Mouse (Mus musculus): Measurements from ENCODE around the gene Gkap1.

Gene Gkap1

DNA sequence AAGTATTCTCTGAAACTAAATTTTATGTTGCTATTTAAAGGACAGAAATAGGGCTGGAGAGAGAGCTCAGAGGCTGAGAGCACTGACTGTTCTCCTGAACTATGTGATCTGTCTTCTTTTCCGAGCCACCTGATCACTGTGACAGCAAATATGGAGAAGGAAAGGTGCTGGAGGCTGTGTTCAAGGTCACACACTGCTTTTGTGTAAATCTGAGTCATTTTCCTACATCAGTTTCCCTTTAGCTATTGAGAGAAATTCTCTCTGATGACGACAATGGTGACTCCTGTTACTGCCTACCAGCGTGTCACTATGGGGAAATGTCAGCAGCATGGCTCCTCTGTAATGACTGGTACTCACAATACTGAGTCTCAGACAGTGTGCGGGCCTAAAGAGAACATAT lies 13.8 kb downstream of the Gkap1 start:
- no peak for DNase-seq

DNA sequence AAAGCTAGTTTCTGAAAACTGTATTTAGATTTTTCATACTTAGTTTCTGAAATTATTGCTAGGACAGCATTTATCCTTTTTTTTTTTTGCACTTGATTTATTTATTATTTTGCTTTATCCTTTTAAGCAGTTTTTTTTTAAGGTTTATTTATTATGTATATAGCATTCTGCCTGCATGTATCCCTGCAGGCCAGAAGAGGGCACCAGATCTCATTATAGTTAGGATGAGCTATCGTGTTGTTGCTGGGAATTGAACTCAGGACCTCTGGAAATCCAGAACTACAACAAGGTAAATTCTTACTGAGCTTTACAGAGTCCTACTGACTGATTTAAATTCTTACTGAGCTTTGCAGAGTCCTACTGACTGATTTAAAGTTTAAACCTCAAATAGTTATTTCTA lies 22.2 kb downstream of the Gkap1 start:
- DNase-seq = no peak

DNA sequence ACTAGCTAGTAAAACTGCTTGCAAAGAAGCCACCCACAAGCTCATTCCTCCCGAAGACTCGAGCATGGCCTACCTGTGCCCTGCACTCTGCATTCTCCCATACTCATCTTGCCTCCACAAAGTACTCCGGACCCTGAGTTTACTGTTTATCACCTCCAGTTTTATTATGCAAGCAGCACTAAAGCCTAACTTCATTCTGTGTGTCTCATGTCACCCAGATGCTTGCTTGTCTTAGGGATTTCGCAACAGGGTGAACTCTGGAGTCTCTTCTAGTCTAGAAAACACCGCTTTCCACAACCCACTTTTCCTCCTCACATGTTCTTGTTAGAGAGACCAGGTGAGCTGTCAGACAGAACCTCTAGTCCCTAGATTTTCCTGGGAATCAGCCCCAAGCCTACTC lies 26.5 kb downstream of the Gkap1 start:
- DNase-seq = no peak

DNA sequence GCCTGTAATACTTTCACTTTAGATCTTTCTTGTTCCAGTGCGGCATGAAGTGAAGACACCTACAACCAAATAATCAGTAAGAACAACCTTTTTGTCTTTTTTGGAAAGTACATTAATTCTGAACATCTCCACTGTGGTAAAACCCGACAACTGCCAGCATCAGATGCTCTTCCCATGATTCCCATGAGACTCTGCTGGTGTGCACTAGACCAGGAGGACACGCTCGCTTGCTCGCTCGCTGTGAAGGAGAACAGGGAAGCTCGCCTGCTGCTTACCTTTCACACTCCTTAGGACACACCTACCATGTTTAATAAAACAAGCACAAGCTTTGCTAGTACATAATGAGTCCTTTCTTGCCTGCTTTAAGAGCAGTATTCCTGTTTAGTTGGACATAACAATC lies 39.0 kb downstream of the Gkap1 start:
- DNase-seq = no peak

DNA sequence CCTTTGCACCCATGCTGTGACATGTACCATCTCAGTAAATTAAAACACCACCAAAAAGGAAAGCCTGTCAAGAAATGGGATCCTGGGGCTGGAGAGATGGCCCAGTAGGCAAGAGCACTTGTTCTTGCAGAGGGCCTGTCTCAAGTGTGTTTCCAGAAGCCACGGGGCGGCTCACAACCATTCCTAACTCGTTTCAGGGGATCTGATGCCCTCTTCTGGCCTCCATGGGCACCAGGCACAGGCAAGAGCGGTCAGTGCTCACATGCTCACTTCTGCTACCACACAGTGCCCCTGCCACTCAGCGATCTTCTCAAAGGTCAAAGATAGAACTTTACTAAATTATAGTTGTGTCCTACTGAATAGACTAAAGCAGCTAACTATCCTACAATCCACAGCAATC lies 42.9 kb downstream of the Gkap1 start:
- peak; percentile 20 for DNase-seq

DNA sequence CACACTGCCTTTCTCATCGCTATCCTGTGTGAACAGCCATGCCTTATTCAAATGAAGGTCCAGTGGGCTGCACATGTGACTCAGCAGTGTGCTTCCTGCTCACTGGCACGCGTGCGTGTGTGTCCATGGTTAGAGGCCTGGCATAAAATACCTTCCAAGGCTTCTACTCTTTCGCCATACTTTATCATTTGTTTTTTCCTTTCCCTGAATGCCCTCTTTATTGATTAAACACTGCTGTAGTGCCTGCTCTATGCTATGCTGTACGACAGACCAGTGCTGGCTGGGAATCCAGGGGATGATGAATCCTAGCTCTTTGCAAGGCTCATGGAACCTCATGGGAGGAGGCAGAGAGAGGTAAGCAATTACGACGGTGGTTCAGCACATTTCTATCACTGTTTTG lies 43.4 kb downstream of the Gkap1 start:
- DNase-seq = no peak

DNA sequence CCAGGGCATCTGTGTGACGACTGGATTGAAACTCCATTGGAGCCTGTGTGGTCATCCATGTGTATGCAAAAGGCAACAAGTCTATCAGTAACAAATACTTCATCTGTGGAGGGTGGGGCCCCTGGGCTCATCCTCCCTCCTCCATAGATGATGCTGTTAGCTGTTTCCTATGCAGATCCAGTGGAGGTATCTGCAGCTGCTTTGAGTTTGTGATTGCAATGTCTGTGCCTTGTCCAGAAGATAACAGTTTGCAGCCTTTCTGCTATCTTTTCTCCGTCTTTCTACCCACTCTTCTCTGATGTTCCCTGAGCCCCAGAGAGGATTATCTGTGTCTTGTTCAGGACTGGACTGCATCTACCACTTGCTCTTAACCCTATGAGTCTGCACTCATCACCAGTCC lies 46.9 kb downstream of the Gkap1 start:
- DNase-seq = no peak

DNA sequence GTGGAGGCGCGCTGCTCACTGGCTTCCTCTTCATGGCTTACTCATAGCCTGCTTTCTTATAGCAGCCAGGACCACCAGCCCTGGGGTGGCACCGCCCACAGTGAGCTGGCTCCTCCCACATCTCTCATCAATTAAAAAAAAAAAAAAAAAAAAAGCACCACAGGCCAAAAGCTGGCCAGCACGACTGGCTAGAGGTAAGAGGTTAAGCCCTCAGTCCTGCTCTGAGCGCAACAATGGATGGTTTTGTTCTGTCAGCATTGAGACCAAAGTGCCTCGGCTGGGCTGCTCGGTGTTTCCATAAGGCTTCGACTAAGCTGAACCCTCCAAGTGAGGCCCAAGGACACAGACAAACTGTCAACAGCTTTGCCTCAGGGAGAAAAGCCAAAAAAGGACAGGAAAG lies 49.8 kb downstream of the Gkap1 start:
- no peak for DNase-seq

DNA sequence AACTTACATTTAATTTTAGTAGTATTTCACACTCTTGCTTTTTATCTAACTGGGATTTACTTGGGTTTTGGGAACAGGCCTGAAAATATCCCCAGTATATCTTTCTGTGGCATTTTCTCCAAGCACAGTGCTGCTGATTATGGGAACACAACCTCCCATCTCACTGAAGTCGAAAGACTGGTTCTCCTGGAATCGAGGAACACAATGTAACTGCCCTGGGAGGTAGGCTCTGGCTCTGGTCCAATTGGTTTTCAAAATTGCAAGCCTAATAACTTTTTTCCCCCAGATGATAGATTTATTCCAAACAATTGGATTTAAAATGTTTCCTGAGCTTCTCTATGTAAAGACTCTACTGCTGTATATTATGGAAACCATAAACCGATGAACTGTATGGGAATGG lies 55.3 kb downstream of the Gkap1 start:
- DNase-seq = no peak

DNA sequence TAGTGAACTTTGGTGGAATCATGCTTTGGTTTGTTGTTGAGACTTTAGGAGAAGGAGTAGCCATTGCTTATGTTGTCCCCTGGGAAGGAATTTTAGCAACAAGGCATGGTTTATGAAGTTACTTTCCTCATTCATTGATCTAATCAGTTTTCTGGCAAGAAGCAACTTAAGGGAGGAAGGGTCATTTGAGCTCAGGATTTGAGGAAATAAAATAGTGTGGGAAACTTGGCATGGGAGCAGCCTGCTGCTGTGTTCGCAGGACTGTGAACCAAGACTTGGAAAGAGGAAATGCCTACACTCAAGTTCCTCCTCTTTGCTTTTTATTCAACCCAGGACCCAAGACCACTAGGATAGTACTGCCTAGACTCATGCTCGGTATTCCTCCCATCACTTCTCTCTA lies 58.0 kb downstream of the Gkap1 start:
- no peak for DNase-seq

DNA sequence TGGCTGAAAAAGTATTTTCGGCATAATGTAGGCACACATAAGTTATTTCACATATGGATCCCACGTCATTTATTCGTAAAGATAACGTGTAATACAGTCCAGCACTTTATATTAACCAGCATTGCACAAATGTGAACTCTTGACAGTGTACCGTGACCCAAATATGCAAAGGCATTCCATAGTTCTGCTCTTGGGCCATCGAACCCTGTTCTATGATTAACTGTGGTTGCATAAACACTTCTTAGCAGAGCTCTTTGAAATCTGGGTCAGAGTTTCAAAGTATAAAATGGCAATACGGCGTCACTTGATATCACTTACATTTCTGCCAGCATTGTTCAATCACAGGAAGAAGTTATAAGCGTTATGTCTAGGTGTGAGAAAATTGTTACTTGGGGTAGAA lies 59.1 kb downstream of the Gkap1 start:
- no peak for DNase-seq

DNA sequence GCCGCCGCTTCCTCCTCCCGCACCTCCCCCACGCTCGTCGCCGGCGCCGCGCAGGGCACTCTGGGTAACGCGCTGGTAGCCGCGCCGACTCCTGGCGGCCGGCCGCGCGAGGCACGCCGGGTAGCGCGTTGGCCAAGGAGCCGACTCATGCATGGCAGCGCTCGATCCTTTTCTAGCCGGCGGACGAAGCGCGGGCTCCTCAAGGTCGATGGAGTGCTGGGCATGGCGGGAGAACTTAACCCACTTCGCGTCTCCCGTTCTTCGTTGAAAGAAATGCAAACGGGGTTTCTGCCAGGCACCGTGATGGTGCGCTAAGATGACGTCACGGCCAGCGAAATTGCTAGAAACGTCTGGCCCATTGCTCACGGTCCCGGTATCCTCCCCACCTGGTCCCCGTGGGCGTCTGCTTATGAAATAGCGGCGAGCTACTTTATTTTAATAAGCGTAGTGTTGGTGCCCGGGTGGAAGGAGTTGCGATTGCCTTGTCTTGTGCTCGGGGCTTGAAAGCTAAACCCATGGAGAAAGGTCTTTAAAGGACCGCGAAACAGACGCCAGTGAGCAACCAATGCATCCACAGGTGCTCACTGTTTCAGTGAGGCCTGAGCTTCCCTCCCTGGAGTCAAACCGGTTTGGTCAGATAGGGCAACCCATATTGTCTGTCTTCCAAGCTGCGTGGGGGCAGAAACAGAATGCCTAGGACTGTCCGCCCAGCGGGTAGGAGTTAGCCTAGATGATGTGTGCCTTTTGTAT lies 59.7 kb downstream of the Gkap1 start, which contains the start of gene Ubqln1:
TSS of gene Ubqln1 (minus strand) at position 62 of the 750 bp plus-strand sequence.
- DNase-seq = peak; percentile 87

DNA sequence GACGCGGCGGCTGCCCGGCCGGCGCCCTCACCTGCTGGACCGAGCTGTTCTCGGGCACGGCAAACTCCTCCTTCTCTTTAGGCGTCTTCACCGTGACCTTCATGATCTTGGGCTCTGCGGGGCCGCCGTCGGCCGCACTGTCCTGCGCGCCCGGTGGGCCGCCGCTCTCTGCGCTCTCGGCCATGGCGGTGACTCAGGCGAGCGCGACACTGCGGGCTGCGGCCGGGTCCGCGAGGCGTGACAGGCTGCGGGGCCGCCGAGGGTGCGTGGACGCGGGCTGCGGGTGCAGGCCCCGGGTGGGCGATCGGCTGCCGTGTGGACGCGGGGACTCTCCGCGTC lies 60.3 kb downstream of the Gkap1 start:
- no peak for DNase-seq

DNA sequence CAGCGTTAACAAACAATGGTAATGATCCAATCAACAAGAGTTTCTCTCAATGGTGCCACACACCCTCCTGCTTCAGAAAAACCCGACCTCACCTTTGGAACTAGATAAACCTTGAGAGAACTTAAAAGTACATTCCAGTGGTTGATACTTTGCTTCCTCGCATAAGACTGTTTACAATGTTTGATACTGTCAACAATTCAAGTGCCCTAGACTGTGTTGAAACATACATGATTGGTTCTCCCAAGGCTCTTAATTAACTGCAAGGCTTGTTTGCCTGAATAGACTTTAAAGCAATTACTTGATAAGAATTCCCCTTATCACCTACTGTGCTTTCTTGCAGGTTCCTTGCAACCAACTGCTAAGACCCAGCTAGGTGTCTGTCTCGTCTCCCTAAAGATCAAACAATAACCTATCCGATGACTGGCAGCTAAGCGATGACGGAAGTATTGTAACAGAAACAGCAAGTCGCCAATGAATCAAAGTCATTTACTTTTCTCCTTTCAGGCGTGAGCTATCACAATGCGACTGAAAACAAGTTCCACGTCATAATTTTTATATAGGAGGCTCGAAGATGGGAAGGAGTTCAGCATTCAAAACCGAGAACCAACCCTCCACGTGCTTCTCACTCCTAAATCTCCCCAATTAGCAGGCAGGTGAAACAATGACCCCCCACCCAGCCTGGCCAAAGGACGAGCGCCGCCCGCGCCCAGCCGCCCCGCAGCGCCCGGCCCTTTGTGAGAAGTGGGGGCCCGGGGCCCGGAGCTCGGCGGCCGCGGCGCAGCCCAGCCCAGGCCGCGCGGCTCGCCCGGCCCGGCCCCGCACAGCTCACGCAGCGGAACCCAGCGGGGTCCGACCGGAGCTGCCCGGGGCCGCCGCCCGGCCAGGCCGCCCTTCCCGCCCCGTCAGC lies 60.9 kb downstream of the Gkap1 start:
- peak; percentile 2 for DNase-seq

DNA sequence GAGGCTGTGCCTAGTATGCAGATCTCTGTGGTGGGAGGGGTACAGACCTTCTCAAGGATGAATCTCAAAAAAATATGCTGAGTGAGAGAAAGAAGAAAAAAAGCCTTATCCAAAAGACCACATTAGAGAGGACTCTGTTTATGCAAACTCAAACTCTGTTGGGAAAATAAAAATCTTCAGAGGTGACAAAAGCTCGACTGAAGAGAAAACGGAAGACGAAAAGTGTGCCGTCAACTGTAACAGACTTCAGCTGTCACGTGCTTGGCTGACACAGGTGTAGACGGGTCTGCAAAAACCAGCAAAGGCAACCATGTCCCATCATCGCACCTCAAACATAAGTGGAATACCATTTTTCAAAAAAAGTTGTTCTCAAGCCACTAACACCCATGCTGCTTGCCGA lies 61.7 kb downstream of the Gkap1 start:
- no peak for DNase-seq

DNA sequence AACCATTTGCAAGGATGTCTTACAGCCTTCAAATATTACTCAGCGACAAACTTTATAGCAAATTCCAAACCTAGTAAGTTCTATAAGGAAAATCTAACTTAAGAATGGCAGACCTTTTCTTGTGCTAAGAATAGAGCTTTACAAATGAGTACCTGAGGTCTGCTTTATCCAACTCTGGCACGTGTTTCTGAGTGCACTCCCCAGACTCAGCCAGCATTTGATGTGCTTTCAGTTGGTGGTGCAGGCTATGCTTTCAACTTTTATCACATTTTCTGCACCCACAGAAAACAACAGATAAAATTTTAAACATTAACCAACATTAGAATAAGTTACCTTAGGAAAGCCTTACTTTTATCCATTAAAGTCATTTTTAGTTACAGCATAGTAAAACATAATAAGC lies 63.0 kb downstream of the Gkap1 start:
- no peak for DNase-seq

DNA sequence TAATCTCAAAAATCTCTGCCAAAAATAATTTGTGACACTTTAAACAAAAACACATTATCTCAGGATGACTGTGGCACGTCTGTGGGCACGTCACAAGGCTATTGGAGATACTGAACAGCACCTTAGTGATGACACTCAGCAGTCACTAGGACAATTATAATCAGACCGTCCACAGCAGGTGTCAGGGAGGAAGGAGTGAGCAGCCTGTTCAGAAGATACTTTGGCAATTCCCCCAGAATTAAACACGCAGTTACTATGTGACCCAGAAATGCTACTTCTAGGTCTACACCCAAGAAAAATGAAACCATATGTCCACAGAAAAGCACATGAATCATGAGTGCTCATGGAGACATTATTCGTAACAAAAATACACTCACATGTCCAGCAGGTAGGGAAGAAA lies 65.1 kb downstream of the Gkap1 start:
- no peak for DNase-seq

DNA sequence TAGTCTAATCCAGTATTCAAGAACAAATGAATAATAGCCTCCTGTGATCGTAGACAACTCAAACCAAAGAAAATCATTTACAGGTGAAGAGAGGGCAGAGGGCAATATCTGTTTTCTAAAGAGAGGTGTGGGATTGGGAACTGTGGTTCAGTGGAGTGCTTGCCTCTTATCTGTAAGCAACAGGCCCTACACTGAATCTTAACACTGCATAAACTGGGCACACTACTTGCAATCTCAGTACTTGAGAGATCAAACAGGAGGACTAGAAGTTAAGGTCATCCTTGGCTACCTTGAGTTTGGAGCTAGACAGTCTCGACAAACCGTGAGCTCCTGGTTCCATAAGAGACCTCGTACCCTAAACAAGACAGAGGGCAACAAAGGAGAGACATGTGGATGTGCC lies 69.4 kb downstream of the Gkap1 start:
- DNase-seq = no peak

DNA sequence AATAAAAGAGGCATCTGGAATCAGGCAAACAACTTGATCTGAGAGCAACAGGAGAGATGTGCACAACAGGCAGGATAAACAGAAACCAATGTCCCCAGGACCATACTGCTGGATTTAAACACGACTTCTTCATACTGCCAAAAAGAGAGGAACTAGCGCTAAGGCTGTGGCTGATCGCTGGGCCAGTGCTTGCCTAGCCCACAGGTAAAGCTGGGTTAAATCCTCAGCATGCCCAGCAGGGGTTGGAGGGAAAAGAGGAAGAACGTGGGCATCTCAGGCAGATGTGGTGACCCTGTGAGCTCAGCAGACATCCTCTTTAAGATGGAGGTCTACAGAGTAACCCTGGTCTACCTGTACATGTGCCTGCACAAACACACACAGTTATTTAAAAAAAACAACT lies 70.5 kb downstream of the Gkap1 start:
- no peak for DNase-seq

DNA sequence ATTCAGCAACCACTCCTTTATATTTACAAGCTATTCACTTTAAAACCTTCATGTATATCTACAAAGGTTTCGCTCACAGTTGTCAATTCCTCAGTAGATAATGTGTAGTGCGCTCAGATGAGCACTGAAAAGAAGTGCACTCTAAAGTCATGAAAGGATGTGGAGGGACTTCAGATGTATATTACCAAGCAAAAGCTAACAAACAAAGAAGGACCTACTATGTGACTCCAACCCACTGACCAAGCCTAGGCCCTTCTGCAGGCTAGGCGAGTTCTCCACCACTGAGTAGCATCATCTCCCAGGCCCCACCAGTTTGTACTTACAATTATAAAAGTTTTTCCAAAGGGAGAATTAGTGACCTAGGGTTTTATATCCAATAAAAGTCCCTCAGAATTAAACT lies 71.3 kb downstream of the Gkap1 start:
- no peak for DNase-seq

DNA sequence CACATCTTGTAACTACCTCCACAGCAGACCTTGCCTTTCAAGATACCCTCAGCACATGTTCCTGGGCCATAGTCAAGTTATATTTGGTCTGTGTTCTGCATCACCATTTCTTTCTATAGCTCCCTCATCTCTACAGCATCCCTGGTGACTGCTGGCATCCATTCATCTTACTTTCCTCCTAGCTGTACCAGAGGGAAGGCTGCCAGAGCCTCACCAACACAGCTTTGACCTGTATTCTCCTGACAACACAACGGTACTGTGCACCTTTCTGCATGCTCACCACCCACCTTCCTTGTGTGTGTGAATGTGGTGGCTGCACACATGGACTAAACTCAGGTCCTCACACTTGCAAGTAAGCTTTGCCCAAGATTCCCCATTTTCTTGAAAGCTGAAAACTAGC lies 72.6 kb downstream of the Gkap1 start:
- DNase-seq = no peak

DNA sequence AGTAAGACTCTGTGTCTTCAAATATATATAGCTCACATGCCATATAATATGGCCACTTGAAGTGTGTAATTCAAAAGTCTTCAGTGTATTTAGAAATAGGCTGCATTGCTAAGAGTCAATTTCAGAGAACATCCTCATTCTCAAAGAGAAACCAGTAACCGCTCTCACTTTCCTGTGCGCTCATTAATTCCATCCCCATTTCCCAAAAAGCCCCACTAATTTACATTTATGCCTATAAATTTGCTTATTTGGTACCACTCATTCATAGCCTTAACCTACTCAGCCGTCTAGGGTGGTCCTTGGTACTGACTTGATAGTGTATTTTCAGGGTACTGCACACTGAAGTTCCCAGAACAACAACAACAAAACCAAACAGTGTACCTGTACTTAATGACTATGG lies 73.6 kb downstream of the Gkap1 start:
- DNase-seq = no peak

DNA sequence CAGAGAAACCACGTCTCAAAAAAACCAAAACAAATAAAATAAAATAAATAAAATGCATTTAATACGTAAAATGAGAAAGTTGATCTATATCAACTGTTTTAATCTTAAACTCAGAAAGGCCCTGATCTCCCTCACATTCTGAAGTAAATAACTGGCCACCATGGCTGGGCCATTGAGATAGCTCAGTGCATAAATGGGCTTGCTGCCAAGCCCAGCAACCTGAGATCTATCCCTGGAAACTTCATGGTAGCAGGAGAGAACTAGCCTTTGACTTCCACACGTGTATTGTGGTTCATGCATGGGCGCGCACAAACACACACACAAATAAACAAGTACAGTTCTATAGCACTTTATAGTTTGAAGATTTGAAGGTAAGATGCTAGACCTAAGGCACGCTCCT lies 74.2 kb downstream of the Gkap1 start:
- no peak for DNase-seq

DNA sequence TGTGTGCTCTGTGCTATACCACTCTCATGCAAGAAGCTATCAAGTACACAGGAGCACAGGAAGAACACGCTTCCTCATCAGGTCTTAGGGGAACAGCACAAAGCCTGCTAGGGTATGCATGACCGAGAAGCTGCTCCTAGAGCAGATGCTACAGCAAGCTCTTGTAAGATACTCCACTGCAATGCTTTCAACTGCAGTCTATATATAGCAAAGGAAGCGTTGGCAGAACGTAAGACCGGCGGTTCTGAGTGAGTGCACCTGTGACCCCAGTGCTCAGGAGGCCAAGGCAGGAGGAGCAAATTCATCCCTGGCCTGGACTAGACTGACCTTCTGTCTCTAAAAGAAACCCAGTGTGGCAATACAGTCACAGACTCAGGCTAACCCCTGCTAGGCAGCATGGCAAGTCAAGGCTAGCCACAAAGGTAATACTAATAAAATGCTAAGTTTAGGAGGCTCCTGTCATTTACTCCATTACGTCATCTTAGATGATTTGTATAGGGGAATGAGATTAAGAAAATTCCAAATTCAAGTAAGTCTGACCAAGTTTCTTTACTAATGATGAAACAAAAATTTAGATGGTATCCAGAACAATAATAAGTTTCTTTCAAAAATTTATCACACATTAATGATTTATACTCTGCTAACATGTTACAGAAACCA lies 77.4 kb downstream of the Gkap1 start:
- no peak for DNase-seq
